Mouse (Mus musculus): ENCODE measurements around the gene Hnrnpab. TPM values are rescaled to one million over a fixed set of nuclear protein-coding genes. Genes with fewer than 3 reads are reported as not detected.
"Not testable (repeated sequence)": the region's sequence is repeated elsewhere in the genome, so short reads cannot be mapped to it uniquely, and the experiment has no call there.

The Hnrnpab gene
- polyA plus RNA-seq, 1 experiment, result 144 TPM

GRCm38 (mm10) chr11:51609940-51610339 lies 3.3 kb upstream of the Hnrnpab start:
- WGBS, result 61% methylated on average over 5 of the region's 5 CpGs
- not testable (repeated sequence) for DNase-seq (ENCODE audit: low read depth, low spot score)

GRCm38 (mm10) chr11:51609266-51609909 lies 2.7 kb upstream of the Hnrnpab start:
- no peak for DNase-seq (ENCODE audit: low read depth, low spot score)
- 34% methylated on average over 3 of the region's 3 CpGs for WGBS

GRCm38 (mm10) chr11:51607096-51607738 lies 570 bp upstream of the Hnrnpab start:
- WGBS, result 5% methylated on average over 15 of the region's 15 CpGs
- no peak for DNase-seq (ENCODE audit: low read depth, low spot score)

- peak; percentile 75 for DNase-seq (ENCODE audit: low read depth, low spot score)
- WGBS, result 1% methylated on average over 80 of the region's 81 CpGs
Measured at GRCm38 (mm10) chr11:51605602-51606446, 823 bp downstream of the Hnrnpab start.

- no peak for DNase-seq (ENCODE audit: low read depth, low spot score)
- WGBS, result 71% methylated on average over 3 of the region's 3 CpGs
Measured at GRCm38 (mm10) chr11:51602253-51602652, 4.4 kb downstream of the Hnrnpab start.

GRCm38 (mm10) chr11:51597553-51597952 lies 9.1 kb downstream of the Hnrnpab start:
- DNase-seq (ENCODE audit: low read depth, low spot score), result no peak
- 57% methylated on average over 2 of the region's 2 CpGs for WGBS

GRCm38 (mm10) chr11:51595459-51596083 lies 11.1 kb downstream of the Hnrnpab start:
- 94% methylated on average over 1 of the region's 1 CpGs for WGBS
- no peak for DNase-seq (ENCODE audit: low read depth, low spot score)

GRCm38 (mm10) chr11:51594715-51595350 lies 11.8 kb downstream of the Hnrnpab start:
- WGBS, result 46% methylated on average over 3 of the region's 3 CpGs

GRCm38 (mm10) chr11:51593849-51594248 lies 12.8 kb downstream of the Hnrnpab start:
- WGBS, result 86% methylated on average over 6 of the region's 6 CpGs
- no peak for DNase-seq (ENCODE audit: low read depth, low spot score)

More at GRCm38 (mm10) chr11:51594715-51595350, 11.8 kb downstream of the Hnrnpab start:
- no peak for DNase-seq (ENCODE audit: low read depth, low spot score)

GRCm38 (mm10) chr11:51593368-51593767 lies 13.3 kb downstream of the Hnrnpab start:
- no peak for DNase-seq (ENCODE audit: low read depth, low spot score)
- 89% methylated on average over 4 of the region's 4 CpGs for whole genome bisulfite sequencing

- no peak for DNase-seq (ENCODE audit: low read depth, low spot score)
- 89% methylated on average over 7 of the region's 7 CpGs for WGBS
Measured at GRCm38 (mm10) chr11:51591915-51592314, 14.7 kb downstream of the Hnrnpab start.

GRCm38 (mm10) chr11:51591168-51591567 lies 15.5 kb downstream of the Hnrnpab start:
- WGBS, result 19% methylated on average over 7 of the region's 7 CpGs
- DNase-seq (ENCODE audit: low read depth, low spot score), result no peak

- DNase-seq (ENCODE audit: low read depth, low spot score), result no peak
Measured at GRCm38 (mm10) chr11:51590002-51590401, 16.6 kb downstream of the Hnrnpab start.

- 96% methylated on average over 3 of the region's 3 CpGs for WGBS
- DNase-seq (ENCODE audit: low read depth, low spot score), result no peak
Measured at GRCm38 (mm10) chr11:51588833-51589232, 17.8 kb downstream of the Hnrnpab start.

- 93% methylated on average over 1 of the region's 1 CpGs for WGBS
- no peak for DNase-seq (ENCODE audit: low read depth, low spot score)
Measured at GRCm38 (mm10) chr11:51587059-51587458, 19.6 kb downstream of the Hnrnpab start.

- no peak for DNase-seq (ENCODE audit: low read depth, low spot score)
- WGBS, result 89% methylated on average over 13 of the region's 13 CpGs
Measured at GRCm38 (mm10) chr11:51586411-51586810, 20.2 kb downstream of the Hnrnpab start.

GRCm38 (mm10) chr11:51585608-51586252 lies 20.9 kb downstream of the Hnrnpab start:
- no peak for DNase-seq (ENCODE audit: low read depth, low spot score)
- 32% methylated on average over 8 of the region's 8 CpGs for WGBS

GRCm38 (mm10) chr11:51584431-51585248 lies 22.0 kb downstream of the Hnrnpab start, which contains the start of gene Phykpl:
Phykpl (plus strand) TSS chr11:51584757.
- DNase-seq (ENCODE audit: low read depth, low spot score), result peak; percentile 96
- under 1% methylated on average over 59 of the region's 59 CpGs for WGBS

Data from large intestine, adult 2 months (tissue).